Comparison of ENCODE assay signal across 25 mouse cellular contexts in the genomic region with DNA sequence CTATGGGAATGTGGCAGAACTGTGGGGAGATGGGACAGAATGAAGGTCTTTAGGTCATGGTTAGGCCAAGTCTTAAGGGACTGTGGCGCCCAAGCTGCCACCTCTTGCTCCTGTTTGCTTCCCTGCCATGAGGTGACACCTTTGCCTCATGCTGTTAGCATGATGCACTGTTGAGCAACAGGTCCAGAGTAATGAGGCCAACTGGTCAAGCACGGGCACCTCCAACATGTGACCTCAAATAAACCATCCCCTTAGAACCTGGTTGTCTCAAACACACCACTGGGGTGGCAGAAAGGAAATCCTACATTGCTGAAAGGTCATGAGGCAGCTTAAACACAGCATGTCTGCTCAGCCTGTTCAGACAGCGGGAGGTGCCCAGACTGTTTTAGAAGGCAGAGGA. TPM values are rescaled to one million over a fixed set of nuclear protein-coding genes. Genes with fewer than 3 reads are reported as not detected.
DNase-seq lines count a peak whose midpoint lies in the region; ATAC-seq and TF ChIP-seq lines count a peak whose summit lies in the region.
"Had no signal": no experiment of that assay in that cellular context is flagged by ENCODE, and none has a peak within 500 bp of the region (broad histone marks: within the 10 kb centered on the region; RNA-seq: fewer than 3 reads in every experiment).

No protein-coding gene starts in this region.

- H3K4me2 ChIP-seq in embryonic facial prominence, embryonic 15.5 days (replicated peaks): no peak overlapping the region
- no peak overlapping the region for H3K4me2 ChIP-seq in liver, embryonic 12.5 days
- H3K4me2 ChIP-seq: embryonic facial prominence, embryonic 13.5 days; forebrain, embryonic 12.5 days had no signal

- H3K36me3 ChIP-seq in embryonic facial prominence, embryonic 15.5 days: no peaks in the 10 kb centered on the region
- no peaks in the 10 kb centered on the region for H3K36me3 ChIP-seq in embryonic facial prominence, embryonic 10.5 days (replicated peaks)
- H3K36me3 ChIP-seq in liver, adult 2 months (ENCODE audit: control insufficient read depth, insufficient read depth, low read length): no peaks in the 10 kb centered on the region
- H3K36me3 ChIP-seq in liver, embryonic 12.5 days: no peaks in the 10 kb centered on the region
- H3K36me3 ChIP-seq: embryonic facial prominence, embryonic 13.5 days; forebrain, embryonic 10.5 days; forebrain, embryonic 12.5 days; G1E had no signal

- ATAC-seq in embryonic facial prominence, embryonic 15.5 days (ENCODE audit: insufficient number of reproducible peaks, low FRiP score, low TSS enrichment, low read depth): no peak
- no peak for ATAC-seq in liver, embryonic 12.5 days
- ATAC-seq: activated CD4-positive, CD25-positive, alpha-beta regulatory T cell, adult 4 months; CD4-positive, CD25-positive, alpha-beta regulatory T cell, adult 4 months; forebrain, embryonic 14.5 days; forebrain, embryonic 16.5 days; Patski had no signal

- DNase-seq in embryonic facial prominence, embryonic 10.5 days (ENCODE audit: low spot score): no peak
- peak; percentile 91 for DNase-seq in liver, adult 2 months (ENCODE audit: extremely low read depth, low read depth, low spot score)
- DNase-seq: adrenal gland, adult 8-10 months; adrenal gland, postnatal 14 days; adrenal gland, postnatal 36 days; B cell, adult 2 months; cerebellum, adult 11-12 months; cerebellum, adult 2 months; cerebellum, adult 9-10 months; cerebellum, postnatal 10 days; cerebellum, postnatal 25 days had no signal

- H3K4me1 ChIP-seq in embryonic facial prominence, embryonic 15.5 days: peaks cover 8% of the 10 kb centered on the region
- H3K4me1 ChIP-seq in embryonic facial prominence, embryonic 10.5 days: peaks cover 6% of the 10 kb centered on the region
- 0 out of 2 replicates have a peak, but pooled peaks cover 2% of the 10 kb centered on the region for H3K4me1 ChIP-seq in liver, adult 2 months (ENCODE audit: control insufficient read depth, insufficient read depth, low read length)
- H3K4me1 ChIP-seq in liver, embryonic 12.5 days: 0 out of 2 replicates have a peak, but pooled peaks cover 3% of the 10 kb centered on the region
- H3K4me1 ChIP-seq in embryonic fibroblast, embryonic 13.5 days (ENCODE audit: control insufficient read depth, insufficient read depth, low read length): no peaks in the 10 kb centered on the region
- H3K4me1 ChIP-seq: embryonic facial prominence, embryonic 13.5 days; forebrain, embryonic 12.5 days had no signal

- H3K79me2 ChIP-seq in liver, adult 2 months (ENCODE audit: control insufficient read depth, insufficient read depth, low read length): no peaks in the 10 kb centered on the region

- TF ChIP-seq CTCF in liver, adult 2 months (IDR thresholded peaks at IDR 0.05; ENCODE audit: low read depth, low read length): no peak
- TF ChIP-seq CTCF in embryonic fibroblast, embryonic 13.5 days (IDR thresholded peaks at IDR 0.05; ENCODE audit: borderline replicate concordance, insufficient read depth, low read length): no peak

- H3K4me3 ChIP-seq in embryonic facial prominence, embryonic 15.5 days (replicated peaks): no peak overlapping the region
- H3K4me3 ChIP-seq in embryonic facial prominence, embryonic 10.5 days: no peak overlapping the region
- H3K4me3 ChIP-seq in liver, adult 2 months (ENCODE audit: insufficient read depth, low read depth, low read length): no peak overlapping the region
- H3K4me3 ChIP-seq in liver, embryonic 12.5 days: no peak overlapping the region
- no peak overlapping the region for H3K4me3 ChIP-seq in embryonic fibroblast, embryonic 13.5 days (ENCODE audit: insufficient read depth, low read length)
- H3K4me3 ChIP-seq: embryonic facial prominence, embryonic 13.5 days; erythroblast, embryonic 14.5 days; forebrain, embryonic 10.5 days; forebrain, embryonic 12.5 days had no signal

- TF ChIP-seq POLR2A in liver, adult 2 months (IDR thresholded peaks at IDR 0.05; ENCODE audit: extremely low read depth, insufficient read depth, low read length): no peak
- TF ChIP-seq POLR2A in embryonic fibroblast, embryonic 13.5 days (IDR thresholded peaks at IDR 0.05; ENCODE audit: low read depth, low read length): no peak

- no peak overlapping the region for H3K9ac ChIP-seq in embryonic facial prominence, embryonic 15.5 days
- no peak overlapping the region for H3K9ac ChIP-seq in liver, adult 2 months (ENCODE audit: low read depth, low read length)
- no peak overlapping the region for H3K9ac ChIP-seq in liver, embryonic 12.5 days
- H3K9ac ChIP-seq: embryonic facial prominence, embryonic 13.5 days; forebrain, embryonic 12.5 days had no signal

- H3K9me3 ChIP-seq in embryonic facial prominence, embryonic 15.5 days (replicated peaks): no peaks in the 10 kb centered on the region
- H3K9me3 ChIP-seq in embryonic facial prominence, embryonic 10.5 days: no peaks in the 10 kb centered on the region
- H3K9me3 ChIP-seq in liver, embryonic 12.5 days (replicated peaks): no peaks in the 10 kb centered on the region
- H3K9me3 ChIP-seq: embryonic facial prominence, embryonic 13.5 days; forebrain, embryonic 10.5 days; forebrain, embryonic 12.5 days had no signal

- peak overlapping the region; percentile 70; the same call in 1 of the 2 replicates for H3K27ac ChIP-seq in embryonic facial prominence, embryonic 15.5 days (replicated peaks)
- H3K27ac ChIP-seq in embryonic facial prominence, embryonic 10.5 days (replicated peaks): no peak overlapping the region
- H3K27ac ChIP-seq in liver, adult 2 months (replicated peaks; ENCODE audit: insufficient read depth, low read depth, low read length): no peak overlapping the region
- no peak overlapping the region for H3K27ac ChIP-seq in liver, embryonic 12.5 days
- peak overlapping the region; percentile 59; the same call in 1 of the 2 replicates for H3K27ac ChIP-seq in embryonic fibroblast, embryonic 13.5 days (ENCODE audit: insufficient read depth, low read length)
- H3K27ac ChIP-seq: embryonic facial prominence, embryonic 13.5 days; forebrain, embryonic 10.5 days; forebrain, embryonic 12.5 days had no signal

- WGBS in embryonic facial prominence, embryonic 15.5 days: 78% methylated on average over 3 of the region's 3 CpGs
- 77% methylated on average over 3 of the region's 3 CpGs for WGBS in embryonic facial prominence, embryonic 10.5 days
- WGBS in liver, adult 2 months: 41% methylated on average over 3 of the region's 3 CpGs
- WGBS in liver, embryonic 12.5 days (ENCODE audit: insufficient replicate concordance): 62% methylated on average over 3 of the region's 3 CpGs

- no peaks in the 10 kb centered on the region for H3K27me3 ChIP-seq in embryonic facial prominence, embryonic 15.5 days
- no peaks in the 10 kb centered on the region for H3K27me3 ChIP-seq in embryonic facial prominence, embryonic 10.5 days (replicated peaks; ENCODE audit: low read depth, poor library complexity, severe bottlenecking)
- H3K27me3 ChIP-seq in liver, adult 2 months (ENCODE audit: control insufficient read depth, insufficient read depth, low read length): no peaks in the 10 kb centered on the region
- no peaks in the 10 kb centered on the region for H3K27me3 ChIP-seq in liver, embryonic 12.5 days (replicated peaks)
- H3K27me3 ChIP-seq: CH12.LX; embryonic facial prominence, embryonic 13.5 days; forebrain, embryonic 12.5 days had no signal

RNA-seq across cellular contexts. Expression of gene Lrrc18, which starts 27.9 kb away (rescaled TPM):
- polyA plus RNA-seq in embryonic facial prominence, embryonic 15.5 days (2015; fragmentation: Nextera tagmentation; extraction: Ambion mirVana): 1.2 and 1.4 TPM in 2 replicates
- polyA plus RNA-seq in embryonic facial prominence, embryonic 10.5 days (2016; fragmentation: Nextera tagmentation; extraction: Ambion mirVana): 0.54 and 0.62 TPM in 2 replicates
- 0.20 and 0.28 TPM in 2 replicates for total RNA-seq in liver, adult 2 months (2014; rRNA removed)
- polyA plus RNA-seq in liver, adult 2 months (2012; rRNA removed): 0.07 and 0.14 TPM in 2 replicates
- 0.11 and 0.13 TPM in 2 replicates for polyA plus RNA-seq in liver, embryonic 12.5 days (2016; fragmentation: Nextera tagmentation; extraction: Ambion mirVana)
- not detected in 2 replicates for polyA plus RNA-seq in embryonic fibroblast, embryonic 13.5 days (2011; ENCODE audit: insufficient read length, low read depth, missing spikeins)
- polyA plus RNA-seq: CD4-positive, CD25-positive, alpha-beta regulatory T cell, adult 4 months; erythroblast, embryonic 14.5 days; G1E; Patski had no signal

Comparison
In these comparisons a context has a peak if more than half of its experiments do, and no peak if none do; other contexts are left out.
1. H3K27ac ChIP-seq: peak in embryonic facial prominence, embryonic 15.5 days (single experiment) and embryonic fibroblast, embryonic 13.5 days (single experiment); none in embryonic facial prominence, embryonic 10.5 days (single experiment), liver, adult 2 months (single experiment) and liver, embryonic 12.5 days (single experiment).